Mouse (Mus musculus) kidney, adult 2 months (tissue): ENCODE results near the gene Pik3c2g.

ENCODE experiments used
- CTCF ChIP-seq: fragments of 200-500 bp; conservative IDR thresholded peaks from 2 replicates; pipeline ENCODE4 v1.5.1; 2011; ENCODE audit warnings: low read depth, mild to moderate bottlenecking, control low read depth, low read length, moderate library complexity, mixed read lengths; ENCODE audit not compliant: insufficient read depth, insufficient read length
- POLR2A ChIP-seq: fragments of 200-500 bp; IDR thresholded peaks from one replicate; pipeline ENCODE4 v1.6.1; 2011; ENCODE audit warnings: low read depth, low read length, control low read depth

GRCm38 (mm10) chr6:139555537-139556179, 31.4 kb upstream of the Pik3c2g start:
- TF ChIP-seq CTCF (no peak), POLR2A (no peak)
